Mouse (Mus musculus) kidney, adult 10 weeks (tissue): ENCODE data around the gene Cdc42bpg. TPM values are rescaled to one million over a fixed set of nuclear protein-coding genes. Genes with fewer than 3 reads are reported as not detected.

Experiments
- polyA plus RNA-seq: library from polyadenylated mRNA; stranded (reverse); fragments of 350-450 nt; fragmentation: Illumina TruSeq; extraction: RNeasy Lipid Tissue Mini Kit (QIAGEN cat#74804); gene quantifications from one replicate; pipeline ENCODE4 v1.2.3, GENCODE M21; 2014; ENCODE audit warnings: low read depth, low replicate concordance

Cdc42bpg gene
- 3.2 TPM for polyA plus RNA-seq

DNA sequence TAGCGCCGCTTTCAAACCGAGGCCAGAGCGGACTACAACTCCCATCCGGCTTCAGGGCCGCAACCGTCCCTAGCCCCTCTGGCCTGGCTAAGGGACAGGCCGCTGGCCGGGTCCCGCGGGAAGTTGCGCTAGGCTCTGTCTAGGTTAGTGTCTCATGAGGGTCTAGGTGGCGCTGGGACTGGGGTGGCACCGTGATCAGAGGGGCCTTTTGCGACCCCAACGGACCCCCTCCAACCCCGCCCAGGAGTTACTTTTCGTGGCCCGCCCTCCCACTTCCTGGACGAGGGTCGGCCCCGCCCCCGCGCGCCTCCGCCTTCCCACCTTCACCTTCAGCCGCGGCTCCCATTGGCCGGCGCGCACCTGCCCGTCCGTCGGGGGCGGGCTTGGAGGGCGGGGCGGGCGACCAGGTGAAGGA lies at the start of gene Cdc42bpg:
Cdc42bpg (plus strand) TSS at position 320 of the 415 bp plus-strand sequence.

DNA sequence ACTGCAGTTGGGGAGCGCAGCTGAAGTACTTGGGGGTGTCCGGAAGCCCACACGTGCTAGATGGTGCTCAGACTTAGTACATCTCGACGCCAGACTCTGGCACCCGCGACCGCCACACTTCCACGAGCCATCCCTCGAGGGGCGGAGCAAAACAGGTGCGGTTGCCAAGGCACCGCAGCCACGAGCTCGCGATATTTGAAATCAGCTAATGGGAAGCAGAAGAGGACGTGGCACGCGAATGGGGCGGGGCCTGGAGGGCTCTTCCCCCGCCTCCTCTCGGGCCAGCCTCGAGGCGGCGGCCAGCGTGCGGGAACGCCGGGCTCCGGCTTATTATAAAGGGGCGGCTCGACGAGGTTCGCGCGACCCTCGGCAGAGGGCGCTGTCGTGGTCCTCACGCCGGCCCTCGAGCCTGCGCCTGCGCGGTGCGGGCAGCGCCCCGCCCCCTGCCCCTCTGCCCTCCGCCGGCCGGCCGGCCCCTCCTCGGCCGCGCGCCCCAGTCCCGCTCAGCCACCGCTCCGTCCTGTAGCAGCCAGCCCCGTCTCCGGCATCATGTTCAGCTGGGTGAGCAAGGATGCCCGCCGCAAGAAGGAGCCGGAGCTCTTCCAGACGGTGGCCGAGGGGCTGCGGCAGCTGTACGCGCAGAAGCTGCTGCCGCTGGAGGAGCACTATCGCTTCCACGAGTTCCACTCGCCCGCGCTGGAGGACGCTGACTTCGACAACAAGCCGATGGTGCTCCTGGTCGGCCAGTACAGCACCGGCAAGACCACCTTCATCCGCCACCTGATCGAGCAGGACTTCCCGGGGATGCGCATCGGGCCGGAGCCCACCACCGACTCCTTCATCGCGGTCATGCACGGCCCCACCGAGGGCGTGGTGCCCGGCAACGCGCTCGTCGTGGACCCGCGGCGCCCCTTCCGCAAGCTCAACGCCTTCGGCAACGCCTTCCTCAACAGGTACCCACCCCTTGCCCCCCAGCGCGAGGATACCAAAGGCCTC lies 29.5 kb upstream of the Cdc42bpg start, which contains the start of gene Ehd1:
Ehd1 (plus strand) TSS at position 300 of the 996 bp plus-strand sequence.

DNA sequence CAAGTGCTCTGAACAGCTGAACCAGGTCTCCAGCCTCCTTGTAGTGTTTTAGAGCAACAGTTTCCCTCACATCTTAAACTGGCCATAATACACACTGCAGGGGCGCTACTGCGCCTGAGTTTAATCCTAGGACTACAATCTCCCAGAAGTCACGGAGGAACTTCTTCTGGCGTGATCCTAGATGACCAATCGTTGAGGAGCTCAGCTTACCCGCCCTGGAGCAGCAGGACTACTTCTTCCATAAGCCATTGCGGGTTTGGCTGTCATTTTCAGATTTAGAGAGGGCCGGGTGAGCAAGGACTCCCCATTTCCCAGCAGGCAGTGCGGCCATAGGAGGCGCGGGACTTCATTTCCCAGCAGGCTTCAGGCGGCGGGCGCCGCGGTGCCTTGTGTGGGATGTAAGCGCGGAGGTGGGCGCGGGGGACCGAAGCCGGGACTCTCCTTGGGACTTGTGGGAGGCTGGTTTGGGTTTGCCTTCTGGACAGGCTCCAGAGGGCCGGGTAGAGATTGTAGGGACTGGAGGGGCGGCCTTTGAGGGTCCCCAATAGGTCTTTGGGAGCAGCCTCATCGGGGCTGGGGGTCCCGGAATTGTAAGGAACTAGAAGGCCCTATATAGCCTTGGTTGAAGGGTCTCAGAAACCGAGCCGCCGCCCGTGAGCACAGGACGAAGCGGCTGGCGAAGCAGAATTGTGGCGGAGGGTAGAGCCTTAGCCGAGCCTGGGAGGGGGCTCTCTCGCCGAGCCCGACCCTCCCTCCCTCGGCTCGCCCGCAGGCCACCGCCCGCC lies 28.6 kb downstream of the Cdc42bpg start, which contains the start of gene Men1:
Men1 (plus strand) TSS at position 307 of the 785 bp plus-strand sequence.

DNA sequence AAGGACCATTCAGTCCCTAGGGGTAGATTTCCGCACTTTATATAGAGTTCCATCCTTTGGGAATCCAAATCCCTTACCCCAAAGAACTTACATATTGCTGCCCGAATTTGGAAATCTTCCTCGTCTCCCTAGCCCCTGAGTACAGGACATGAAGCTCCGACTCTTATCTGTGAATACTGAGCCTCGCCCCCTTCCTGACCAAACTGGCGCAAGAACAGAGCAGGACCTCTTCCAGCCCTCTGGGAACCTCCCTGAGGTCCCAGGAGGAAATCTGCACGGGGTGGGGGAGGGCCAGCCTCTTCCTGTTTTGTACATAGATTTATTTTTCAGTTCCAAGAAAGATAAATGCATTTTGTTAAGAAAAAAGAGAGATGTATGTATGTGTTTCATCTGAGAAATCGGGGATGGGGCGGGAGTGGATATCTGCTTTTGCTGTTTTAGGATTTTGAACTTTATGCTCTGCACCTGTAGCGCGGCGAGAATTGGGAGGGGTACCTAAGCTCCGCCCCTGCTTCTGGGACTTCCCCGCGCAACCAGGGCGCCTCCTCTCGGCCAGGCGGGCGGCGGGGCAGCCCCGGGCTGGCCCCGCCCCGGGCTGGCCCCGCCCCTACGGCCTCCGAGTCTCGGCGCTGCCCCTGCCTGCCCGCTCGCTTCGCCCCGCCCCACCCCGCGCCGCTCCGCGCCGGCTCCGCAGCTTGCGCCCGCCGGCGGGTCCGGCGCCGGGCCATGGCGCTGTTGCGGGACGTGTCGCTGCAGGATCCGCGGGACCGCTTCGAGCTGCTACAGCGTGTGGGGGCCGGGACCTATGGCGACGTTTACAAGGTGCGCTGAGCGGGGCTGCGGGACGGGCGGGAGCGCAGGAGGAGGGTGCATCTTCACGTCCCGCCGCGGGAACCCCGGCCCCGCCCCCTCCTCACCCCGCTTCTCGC lies 34.5 kb downstream of the Cdc42bpg start, which contains the start of gene Map4k2:
Map4k2 (plus strand) TSS at position 612 of the 929 bp plus-strand sequence.

DNA sequence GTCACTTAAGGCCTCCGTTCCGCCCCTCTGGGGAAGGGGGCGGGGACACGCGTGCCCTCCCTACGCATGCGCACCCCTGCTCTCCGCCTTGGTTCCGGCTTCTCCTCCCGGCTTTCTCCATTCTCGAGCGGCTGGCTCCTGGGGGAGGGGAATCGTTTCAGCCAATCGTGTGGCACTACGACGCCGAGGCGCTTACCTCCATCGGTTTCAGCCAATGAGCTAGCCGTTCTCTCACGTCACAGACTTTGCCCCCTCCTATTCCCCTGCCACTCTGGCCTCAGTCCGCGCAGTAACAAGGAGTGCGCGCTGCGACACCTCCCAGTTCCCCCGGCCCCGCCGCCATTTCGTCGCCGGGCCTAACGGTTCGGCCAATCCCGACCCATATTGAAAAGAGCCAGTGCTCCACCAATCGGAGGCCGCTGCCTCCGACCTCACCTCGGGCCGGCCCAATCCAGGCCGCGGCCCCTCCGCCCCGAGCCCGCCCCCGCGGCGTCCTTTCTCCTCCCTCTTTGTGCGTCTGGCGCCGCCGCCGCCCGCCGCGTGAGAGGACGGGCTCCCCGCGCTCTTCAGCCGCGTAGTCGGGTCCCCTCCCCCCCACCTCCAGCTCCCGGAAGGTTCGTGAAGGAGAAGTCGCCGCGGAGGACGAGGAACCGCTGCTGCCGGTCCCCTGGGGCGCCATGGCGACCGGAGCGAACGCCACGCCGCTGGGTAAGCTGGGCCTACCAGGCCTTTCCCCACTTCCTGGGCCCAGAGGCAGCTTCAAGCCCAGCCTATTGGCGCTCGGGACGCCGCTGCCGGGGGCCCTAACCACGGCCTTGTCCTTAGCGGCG lies 57.4 kb downstream of the Cdc42bpg start, which contains the start of gene Sf1:
Sf1 (plus strand) TSS at position 280 of the 830 bp plus-strand sequence.

Other genes starting within 250 kb of the Cdc42bpg start
- gene Mrpl49, start 248.7 kb upstream of the Cdc42bpg start, polyA plus RNA-seq, result 41.8 TPM
- gene Fau, start 248.6 kb upstream of the Cdc42bpg start, polyA plus RNA-seq, result 5.1 TPM
- not detected for gene Znhit2, start 245.3 kb upstream of the Cdc42bpg start, polyA plus RNA-seq
- gene Tm7sf2, start 238.1 kb upstream of the Cdc42bpg start, polyA plus RNA-seq, result 0.93 TPM
- 8.9 TPM for gene Vps51, start 229.2 kb upstream of the Cdc42bpg start, polyA plus RNA-seq
- not detected for gene Tmem262, start 226.4 kb upstream of the Cdc42bpg start, polyA plus RNA-seq
- gene Gm28374, start 224.2 kb upstream of the Cdc42bpg start, polyA plus RNA-seq, result not detected
- gene Zfpl1, start 221.5 kb upstream of the Cdc42bpg start, polyA plus RNA-seq, result not detected
- gene Cdca5, start 221.5 kb upstream of the Cdc42bpg start, polyA plus RNA-seq, result 0.24 TPM
- not detected for gene AC131692.1, start 212.0 kb upstream of the Cdc42bpg start, polyA plus RNA-seq
- not detected for gene Naaladl1, start 200.7 kb upstream of the Cdc42bpg start, polyA plus RNA-seq
- gene Sac3d1, start 187.8 kb upstream of the Cdc42bpg start, polyA plus RNA-seq, result not detected
- 3.0 TPM for gene Snx15, start 178.2 kb upstream of the Cdc42bpg start, polyA plus RNA-seq
- not detected for gene Batf2, start 165.5 kb upstream of the Cdc42bpg start, polyA plus RNA-seq
- gene Arl2, start 164.9 kb upstream of the Cdc42bpg start, polyA plus RNA-seq, result 0.49 TPM
- gene Majin, start 122.1 kb upstream of the Cdc42bpg start, polyA plus RNA-seq, result not detected
- gene Gpha2, start 80.1 kb upstream of the Cdc42bpg start, polyA plus RNA-seq, result not detected
- 0.57 TPM for gene Ppp2r5b, start 70.6 kb upstream of the Cdc42bpg start, polyA plus RNA-seq
- not detected for gene Atg2a, start 64.8 kb upstream of the Cdc42bpg start, polyA plus RNA-seq
- 15.1 TPM for gene Ehd1, start 29.7 kb upstream of the Cdc42bpg start, polyA plus RNA-seq
- gene Men1, start 28.5 kb downstream of the Cdc42bpg start, polyA plus RNA-seq, result 4.2 TPM
- gene Map4k2, start 34.7 kb downstream of the Cdc42bpg start, polyA plus RNA-seq, result 5.5 TPM
- 77.9 TPM for gene Sf1, start 57.2 kb downstream of the Cdc42bpg start, polyA plus RNA-seq
- gene Pygm, start 77.9 kb downstream of the Cdc42bpg start, polyA plus RNA-seq, result 4.2 TPM
- 3.5 TPM for gene Rasgrp2, start 92.9 kb downstream of the Cdc42bpg start, polyA plus RNA-seq
- gene Nrxn2, start 112.3 kb downstream of the Cdc42bpg start, polyA plus RNA-seq, result not detected
- gene Slc22a12, start 236.6 kb downstream of the Cdc42bpg start, polyA plus RNA-seq, result 48.4 TPM